Mouse (Mus musculus): ENCODE results near the gene Cutc. TPM values are rescaled to one million over a fixed set of nuclear protein-coding genes. Genes with fewer than 3 reads are reported as not detected.

Gene Cutc
- total RNA-seq, 2 experiments from 2014 or later: 6.0 to 7.1 TPM

GRCm38 (mm10) chr19:43789817-43790216 is 37.0 kb downstream of the Cutc start:
- DNase-seq (ENCODE audit: extremely low spot score in 1 of 2, low spot score in 1 of 2): no peak

- no peak for DNase-seq (ENCODE audit: extremely low spot score in 1 of 2, low spot score in 1 of 2)
These were observed 39.7 kb downstream of the Cutc start for GRCm38 (mm10) chr19:43792537-43792936.

GRCm38 (mm10) chr19:43793951-43794350 is 41.2 kb downstream of the Cutc start:
- no peak for DNase-seq (ENCODE audit: extremely low spot score in 1 of 2, low spot score in 1 of 2)

- no peak for DNase-seq (ENCODE audit: extremely low spot score in 1 of 2, low spot score in 1 of 2)
These were observed 42.7 kb downstream of the Cutc start for GRCm38 (mm10) chr19:43795511-43795910.

- DNase-seq (ENCODE audit: extremely low spot score in 1 of 2, low spot score in 1 of 2): no peak
These were observed 44.4 kb downstream of the Cutc start for GRCm38 (mm10) chr19:43797216-43797615.

- no peak for DNase-seq (ENCODE audit: extremely low spot score in 1 of 2, low spot score in 1 of 2)
These were observed 48.7 kb downstream of the Cutc start for GRCm38 (mm10) chr19:43801427-43802051.

- no peak for DNase-seq (ENCODE audit: extremely low spot score in 1 of 2, low spot score in 1 of 2)
These were observed 51.1 kb downstream of the Cutc start for GRCm38 (mm10) chr19:43803866-43804265.

- DNase-seq (ENCODE audit: extremely low spot score in 1 of 2, low spot score in 1 of 2): no peak
These were observed 56.5 kb downstream of the Cutc start for GRCm38 (mm10) chr19:43809331-43809730.

GRCm38 (mm10) chr19:43811419-43811818 is 58.6 kb downstream of the Cutc start:
- DNase-seq (ENCODE audit: extremely low spot score in 1 of 2, low spot score in 1 of 2): no peak

- no peak for DNase-seq (ENCODE audit: extremely low spot score in 1 of 2, low spot score in 1 of 2)
These were observed 60.5 kb downstream of the Cutc start for GRCm38 (mm10) chr19:43813315-43813714.

- no peak for DNase-seq (ENCODE audit: extremely low spot score in 1 of 2, low spot score in 1 of 2)
These were observed 63.0 kb downstream of the Cutc start for GRCm38 (mm10) chr19:43815661-43816414.

Other genes starting within 250 kb of the Cutc start
- gene Got1, start 228.4 kb upstream of the Cutc start, total RNA-seq (2021): 100 to 1,000 TPM; 310 to 324 TPM
- not detected for gene Nkx2-3, start 140.7 kb upstream of the Cutc start, total RNA-seq (2021)
- gene Slc25a28, start 78.1 kb upstream of the Cutc start, total RNA-seq (2021): 10 to 100 TPM; 38.4 to 44.5 TPM
- 10 to 100 TPM; 18.3 to 21.5 TPM for gene Entpd7, start 63.3 kb upstream of the Cutc start, total RNA-seq (2021)
- 10 to 100 TPM; 15.5 to 19.5 TPM for gene Cox15, start within 50 bp of the Cutc start, total RNA-seq (2021)
- gene Abcc2, start 29.2 kb downstream of the Cutc start, total RNA-seq (2021): under 1 TPM; 0.05 to 0.52 TPM
- 1 to 10 TPM; 8.7 to 9.7 TPM for gene Dnmbp, start 187.2 kb downstream of the Cutc start, total RNA-seq (2021)
- under 1 TPM in 1 of 2 experiments, not detected in 1; 0.15 TPM for gene Cpn1, start 233.6 kb downstream of the Cutc start, total RNA-seq (2021)